Mouse (Mus musculus) E14TG2a.4 (cell line): ENCODE data around the gene Zfpm1.

Source experiments
- CTCF ChIP-seq: conservative IDR thresholded peaks from 2 replicates; pipeline ENCODE4 v1.5.1; 2014; ENCODE audit warnings: low read length
- NANOG ChIP-seq: IDR thresholded peaks from 2 replicates; pipeline ENCODE4 v1.6.1; 2014; ENCODE audit warnings: borderline replicate concordance, low read length, mixed read lengths
- POU5F1 ChIP-seq: IDR thresholded peaks from 2 replicates; pipeline ENCODE4 v1.6.1; 2014; ENCODE audit warnings: low read length, borderline replicate concordance

- no peak for TF ChIP-seq CTCF
- TF ChIP-seq POU5F1 = no peak
- TF ChIP-seq NANOG = no peak
These were observed 19.9 kb downstream of the Zfpm1 start for GRCm38 (mm10) chr8:122301866-122302265.
